Mouse (Mus musculus) right cerebral cortex, adult 18-20 months (tissue): ENCODE data around the gene Tldc2.

ENCODE experiments used
- DNase-seq: peaks from one replicate; pipeline ENCODE4 v3.0.0; 2022; ENCODE audit warnings: mixed read lengths

Gene Tldc2

GRCm38 (mm10) chr2:157063241-157063700 lies 23.6 kb upstream of the Tldc2 start:
- DNase-seq: peak; percentile 39

GRCm38 (mm10) chr2:157064136-157064535 lies 22.7 kb upstream of the Tldc2 start:
- peak; percentile 47 for DNase-seq

- DNase-seq: no peak
Observed at GRCm38 (mm10) chr2:157064978-157065878, 21.6 kb upstream of the Tldc2 start.

GRCm38 (mm10) chr2:157065879-157066226 lies 21.0 kb upstream of the Tldc2 start:
- no peak for DNase-seq

GRCm38 (mm10) chr2:157066731-157067430 lies 20.0 kb upstream of the Tldc2 start:
- DNase-seq: no peak

GRCm38 (mm10) chr2:157068701-157069354 lies 18.0 kb upstream of the Tldc2 start:
- DNase-seq: no peak

GRCm38 (mm10) chr2:157069355-157069735 lies 17.5 kb upstream of the Tldc2 start:
- no peak for DNase-seq

- no peak for DNase-seq
Observed at GRCm38 (mm10) chr2:157069755-157070315, 17.0 kb upstream of the Tldc2 start.

- DNase-seq: no peak
Observed at GRCm38 (mm10) chr2:157070365-157070764, 16.5 kb upstream of the Tldc2 start.

- no peak for DNase-seq
Observed at GRCm38 (mm10) chr2:157071556-157071955, 15.3 kb upstream of the Tldc2 start.

GRCm38 (mm10) chr2:157072316-157072990 lies 14.4 kb upstream of the Tldc2 start:
- no peak for DNase-seq

GRCm38 (mm10) chr2:157073378-157074052 lies 13.3 kb upstream of the Tldc2 start:
- DNase-seq: no peak

- DNase-seq: no peak
Observed at GRCm38 (mm10) chr2:157074186-157074724, 12.6 kb upstream of the Tldc2 start.

- DNase-seq: no peak
Observed at GRCm38 (mm10) chr2:157074772-157075171, 12.1 kb upstream of the Tldc2 start.

GRCm38 (mm10) chr2:157075226-157075625 lies 11.6 kb upstream of the Tldc2 start:
- DNase-seq: no peak

GRCm38 (mm10) chr2:157075685-157076084 lies 11.2 kb upstream of the Tldc2 start:
- no peak for DNase-seq

GRCm38 (mm10) chr2:157076585-157076984 lies 10.3 kb upstream of the Tldc2 start:
- no peak for DNase-seq

GRCm38 (mm10) chr2:157077160-157077559 lies 9.7 kb upstream of the Tldc2 start:
- DNase-seq: no peak

GRCm38 (mm10) chr2:157077641-157078058 lies 9.2 kb upstream of the Tldc2 start:
- DNase-seq: peak; percentile 71

- DNase-seq: no peak
Observed at GRCm38 (mm10) chr2:157078059-157078792, 8.6 kb upstream of the Tldc2 start.
